Mouse (Mus musculus): ENCODE measurements at regions not wholly inside any gene's neighbourhood (a gene's known extent, or its start where the extent isn't known, plus 50 kb on each side); places are given as distances from the start of the nearest gene placed in this dataset.

- TF ChIP-seq CTCF (IDR thresholded peaks at IDR 0.05; ENCODE audit: control insufficient read depth, insufficient read depth, insufficient replicate concordance, low read depth, low read length) (no peak), POLR2A (IDR thresholded peaks at IDR 0.05; ENCODE audit: control insufficient read depth, low read depth, low read length) (no peak)
These were observed 458.1 kb upstream of the Gm5150 start for GRCm38 (mm10) chr3:16464301-16464700.

All from testis, adult 2 months (tissue).